Mouse (Mus musculus) small intestine, adult 2 months (tissue): ENCODE data around the gene Mrps2.

ENCODE experiments used
- CTCF ChIP-seq: fragments of 200-500 bp; IDR thresholded peaks from 2 replicates; pipeline ENCODE4 v1.5.1; 2012; ENCODE audit warnings: low read depth, mild to moderate bottlenecking, control low read depth, inconsistent platforms, low read length, moderate library complexity, mixed read lengths; ENCODE audit not compliant: insufficient replicate concordance, insufficient read length; ENCODE audit errors: extremely low read depth
- POLR2A ChIP-seq: fragments of 200-500 bp; IDR thresholded peaks from 2 replicates; pipeline ENCODE4 v1.6.1; 2012; ENCODE audit warnings: low read depth, mild to moderate bottlenecking, control low read depth, inconsistent platforms, low read length, moderate library complexity

DNA sequence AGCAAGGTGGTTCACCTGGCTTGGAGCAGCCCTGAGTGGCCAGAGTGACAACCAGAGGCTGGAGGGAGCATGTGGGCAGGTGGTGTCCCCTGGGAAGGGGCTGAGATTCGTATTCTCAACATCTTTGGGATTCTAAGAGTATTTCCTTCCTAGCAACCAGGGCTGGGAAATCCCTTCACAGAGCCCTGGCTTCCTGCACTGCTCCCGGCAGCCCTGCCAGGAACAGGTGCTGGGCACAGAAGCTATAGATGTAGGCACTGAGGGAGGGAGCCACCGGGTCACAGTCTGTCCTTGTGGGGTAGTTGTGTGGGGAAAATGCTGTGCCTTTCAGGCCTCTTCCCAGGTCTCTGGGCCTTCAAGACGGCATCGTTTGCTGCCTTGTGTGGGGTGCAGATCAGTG lies 52.7 kb downstream of the Mrps2 start:
- TF ChIP-seq CTCF: no peak
- no peak for TF ChIP-seq POLR2A
